Mouse (Mus musculus): Measurements from ENCODE around the gene Sun1. TPM values are rescaled to one million over a fixed set of nuclear protein-coding genes. Genes with fewer than 3 reads are reported as not detected.

Sun1 gene
- total and polyA plus RNA-seq, 3 experiments = 71.3 to 79.0 TPM; not detected in 1

DNA sequence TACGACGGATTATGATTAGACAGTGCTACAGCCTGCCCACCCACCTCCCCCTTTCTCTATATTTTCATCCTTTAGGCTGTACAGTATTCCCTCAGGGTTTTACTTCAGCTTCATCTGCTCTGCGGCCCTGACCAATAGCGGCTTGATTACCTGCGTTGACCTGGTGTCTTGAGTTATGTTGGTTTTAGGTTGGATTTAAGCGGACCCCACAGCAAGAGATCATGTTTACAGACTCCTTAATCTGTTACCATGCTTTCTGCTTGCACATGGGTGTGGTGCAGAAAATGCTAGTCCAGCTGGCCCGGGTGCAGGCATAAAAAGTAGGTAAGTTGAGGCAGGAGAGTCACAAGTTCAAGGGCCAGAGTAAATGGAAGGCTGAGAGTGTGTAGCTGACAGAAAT lies 50.8 kb downstream of the Sun1 start:
- no peaks in the 10 kb centered on the region for H3K27me3 ChIP-seq (ENCODE audit: control insufficient read depth in 1 of 2, insufficient read depth in 2 of 2, low read length in 2 of 2)
- H3K79me2 ChIP-seq (ENCODE audit: control insufficient read depth, insufficient read depth, low read length, poor library complexity) = peaks cover 34% of the 10 kb centered on the region
- peaks cover 0 to 21% of the 10 kb centered on the region in 2 experiments; a peak in 3 of 4 replicates for H3K4me1 ChIP-seq (ENCODE audit: control insufficient read depth in 1 of 2, insufficient read depth in 2 of 2, low read length in 2 of 2)
- H3K27ac ChIP-seq (ENCODE audit: control insufficient read depth, low read depth, low read length) = no peak overlapping the region
- no peaks in the 10 kb centered on the region for H3K9me3 ChIP-seq (replicated peaks; ENCODE audit: insufficient read depth, low read length)
- peak overlapping the region; percentile 73; the same call in 1 of the 2 replicates for H3K9ac ChIP-seq (ENCODE audit: control insufficient read depth, low read depth, low read length, poor library complexity, severe bottlenecking)
- no peak for DNase-seq (ENCODE audit: low read depth, low spot score)
- peak overlapping the region in 1 of 2 experiments; percentile 57; a peak in 1 of 4 replicates for H3K4me3 ChIP-seq (ENCODE audit: control insufficient read depth in 1 of 2, insufficient read depth in 1 of 2, low read depth in 2 of 2, low read length in 2 of 2)
- TF ChIP-seq ETS1 (IDR thresholded peaks at IDR 0.05; ENCODE audit: low read depth, low read length) = no peak
- H3K36me3 ChIP-seq (ENCODE audit: control insufficient read depth in 1 of 2, insufficient read depth in 2 of 2, low read length in 2 of 2) = peaks cover 2 to 19% of the 10 kb centered on the region in 2 experiments

DNA sequence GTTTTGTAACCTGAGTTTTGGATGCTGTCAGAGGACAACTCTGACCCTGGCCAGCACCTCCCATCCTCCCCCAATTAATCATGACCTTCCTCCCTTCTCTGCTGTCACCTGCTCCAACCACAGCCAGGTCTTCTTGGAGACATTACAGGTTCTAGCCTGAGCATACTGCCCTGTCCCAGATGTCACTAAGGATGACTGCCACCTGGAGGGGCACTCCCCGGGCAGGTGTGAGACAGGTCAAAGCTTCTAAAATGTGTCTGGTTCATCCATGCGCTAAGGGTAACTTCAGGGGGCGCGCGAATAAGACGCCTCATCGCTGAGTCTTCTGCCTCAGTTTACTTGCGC lies 51.3 kb downstream of the Sun1 start:
- H3K4me1 ChIP-seq (ENCODE audit: control insufficient read depth in 1 of 2, insufficient read depth in 2 of 2, low read length in 2 of 2) = peaks cover 0 to 21% of the 10 kb centered on the region in 2 experiments; a peak in 3 of 4 replicates

DNA sequence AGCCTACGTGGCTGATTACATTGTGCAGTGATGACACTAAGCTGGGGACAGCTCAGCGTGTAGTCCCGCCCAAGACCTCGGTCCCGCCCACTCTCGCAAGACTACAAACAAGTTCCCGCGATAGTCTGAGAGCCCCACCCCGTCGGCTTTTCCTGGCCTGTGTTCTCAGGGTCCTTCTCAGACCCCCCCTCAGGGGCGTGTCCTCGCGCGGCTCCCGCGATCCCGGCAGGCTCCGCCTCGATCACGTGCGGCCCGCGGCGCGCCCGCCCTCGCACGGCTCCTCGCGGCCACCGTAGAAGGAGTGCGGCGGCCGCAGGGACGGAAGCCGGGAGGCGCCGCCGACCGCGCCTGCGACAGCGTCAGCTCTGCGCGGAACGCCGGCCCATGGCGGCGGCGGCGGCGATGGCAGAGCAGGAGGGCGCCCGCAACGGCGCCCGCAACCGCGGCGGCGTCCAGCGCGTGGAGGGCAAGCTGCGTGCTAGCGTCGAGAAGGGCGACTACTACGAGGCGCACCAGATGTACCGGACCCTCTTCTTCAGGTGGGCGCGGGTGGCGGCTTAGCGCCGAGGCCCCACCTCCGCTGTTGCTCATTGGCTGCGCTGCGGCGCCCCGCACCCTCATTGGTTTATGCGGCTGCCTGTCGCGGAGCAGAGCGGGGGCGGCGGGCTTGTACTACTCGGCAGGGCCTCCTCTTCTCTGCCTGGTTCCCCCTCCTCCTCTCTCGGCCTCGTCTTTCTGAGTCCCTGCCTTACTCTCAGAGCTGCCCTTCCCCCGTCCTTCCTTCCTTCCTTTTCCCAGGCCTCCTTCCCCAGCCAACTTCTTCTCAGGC lies 51.9 kb downstream of the Sun1 start, which contains the start of gene Get4:
Gene Get4 (plus strand): TSS at position 244 of the 829 bp plus-strand sequence.
- Histone ChIP-seq H3K9me3 (replicated peaks; ENCODE audit: insufficient read depth, low read length) (no peaks in the 10 kb centered on the region), H3K4me3 (ENCODE audit: control insufficient read depth in 1 of 2, insufficient read depth in 1 of 2, low read depth in 2 of 2, low read length in 2 of 2) (peak within 1 kb of the TSS; percentile 66 to 71), H3K79me2 (ENCODE audit: control insufficient read depth, insufficient read depth, low read length, poor library complexity) (peaks cover 41% of the 10 kb centered on the region), H3K27me3 (ENCODE audit: control insufficient read depth in 1 of 2, insufficient read depth in 2 of 2, low read length in 2 of 2) (no peaks in the 10 kb centered on the region), H3K36me3 (ENCODE audit: control insufficient read depth in 1 of 2, insufficient read depth in 2 of 2, low read length in 2 of 2) (peaks cover 2 to 12% of the 10 kb centered on the region in 2 experiments; a peak in 3 of 4 replicates), H3K9ac (ENCODE audit: control insufficient read depth, low read depth, low read length, poor library complexity, severe bottlenecking) (peak within 1 kb of the TSS; percentile 92), H3K27ac (ENCODE audit: control insufficient read depth, low read depth, low read length) (peak within 1 kb of the TSS; percentile 77), H3K4me1 (ENCODE audit: control insufficient read depth in 1 of 2, insufficient read depth in 2 of 2, low read length in 2 of 2) (peaks cover 0 to 21% of the 10 kb centered on the region in 2 experiments; a peak in 3 of 4 replicates)
- peak; percentile 99 for DNase-seq (ENCODE audit: low read depth, low spot score)
- no peak for TF ChIP-seq MAFK (IDR thresholded peaks at IDR 0.05; ENCODE audit: borderline replicate concordance, low read depth, low read length)
- TF ChIP-seq POLR2AphosphoS2 (IDR thresholded peaks at IDR 0.05; ENCODE audit: low read length) = peak; percentile 88; the same call in 1 of the 2 replicates
- TF ChIP-seq MEF2A (IDR thresholded peaks at IDR 0.05; ENCODE audit: extremely low read depth, insufficient replicate concordance, low read depth, low read length, poor library complexity, severe bottlenecking) = no peak
- no peak for TF ChIP-seq SMC3 (IDR thresholded peaks at IDR 0.05; ENCODE audit: low read depth, low read length)
- TF ChIP-seq RCOR1 (IDR thresholded peaks at IDR 0.05; ENCODE audit: low read depth, low read length) = no peak
- TF ChIP-seq EP300 (IDR thresholded peaks at IDR 0.05; ENCODE audit: low read depth in 1 of 2, low read length in 2 of 2) = 0 out of 4 replicates have a peak, but pooled peaks of 1 of the 2 experiments have one; percentile 39
- TF ChIP-seq CTCF (IDR thresholded peaks at IDR 0.05 in 2 of 3, conservative IDR thresholded peaks at IDR 0.05 in 1 of 3; ENCODE audit: control insufficient read depth in 1 of 3, insufficient read depth in 1 of 3, low read depth in 2 of 3, low read length in 3 of 3, poor library complexity in 1 of 3, severe bottlenecking in 1 of 3) = no peak
- peak; percentile 96 for TF ChIP-seq CHD2 (IDR thresholded peaks at IDR 0.05; ENCODE audit: low read length)
- peak; percentile 98 for TF ChIP-seq USF1 (IDR thresholded peaks at IDR 0.05; ENCODE audit: low read depth, low read length)
- TF ChIP-seq E2F4 (IDR thresholded peaks at IDR 0.05; ENCODE audit: borderline replicate concordance, low read depth, low read length) = peak; percentile 67; the same call in 1 of the 2 replicates
- no peak for TF ChIP-seq UBTF (IDR thresholded peaks at IDR 0.05; ENCODE audit: borderline replicate concordance, insufficient read depth, low read depth, low read length)
- TF ChIP-seq MYB (IDR thresholded peaks at IDR 0.05; ENCODE audit: low read depth, low read length) = no peak
- no peak for TF ChIP-seq ZNF384 (IDR thresholded peaks at IDR 0.05; ENCODE audit: low read depth, low read length)
- peak in 1 of 2 experiments; percentile 73; a peak in 2 of 4 replicates for TF ChIP-seq USF2 (IDR thresholded peaks at IDR 0.05; ENCODE audit: borderline replicate concordance in 1 of 2, insufficient read depth in 1 of 2, low read depth in 1 of 2, low read length in 2 of 2)
- TF ChIP-seq ZC3H11A (IDR thresholded peaks at IDR 0.05; ENCODE audit: low read depth, low read length) = no peak

More for the DNA sequence above, 51.3 kb downstream of the Sun1 start:
- peak overlapping the region; percentile 43 for H3K27ac ChIP-seq (ENCODE audit: control insufficient read depth, low read depth, low read length)
- peak overlapping the region; percentile 73 for H3K9ac ChIP-seq (ENCODE audit: control insufficient read depth, low read depth, low read length, poor library complexity, severe bottlenecking)
- peaks cover 36% of the 10 kb centered on the region for H3K79me2 ChIP-seq (ENCODE audit: control insufficient read depth, insufficient read depth, low read length, poor library complexity)
- no peak for DNase-seq (ENCODE audit: low read depth, low spot score)
- H3K27me3 ChIP-seq (ENCODE audit: control insufficient read depth in 1 of 2, insufficient read depth in 2 of 2, low read length in 2 of 2) = no peaks in the 10 kb centered on the region
- no peaks in the 10 kb centered on the region for H3K9me3 ChIP-seq (replicated peaks; ENCODE audit: insufficient read depth, low read length)
- peak overlapping the region; percentile 57 to 61 for H3K4me3 ChIP-seq (ENCODE audit: control insufficient read depth in 1 of 2, insufficient read depth in 1 of 2, low read depth in 2 of 2, low read length in 2 of 2)
- TF ChIP-seq HCFC1 (IDR thresholded peaks at IDR 0.05; ENCODE audit: low read depth, low read length) = no peak
- TF ChIP-seq EP300 (IDR thresholded peaks at IDR 0.05; ENCODE audit: low read depth in 1 of 2, low read length in 2 of 2) = no peak
- TF ChIP-seq USF2 (IDR thresholded peaks at IDR 0.05; ENCODE audit: borderline replicate concordance in 1 of 2, insufficient read depth in 1 of 2, low read depth in 1 of 2, low read length in 2 of 2) = no peak
- no peak for TF ChIP-seq USF1 (IDR thresholded peaks at IDR 0.05; ENCODE audit: low read depth, low read length)
- no peak for TF ChIP-seq RAD21 (IDR thresholded peaks at IDR 0.05; ENCODE audit: low read depth, low read length)
- TF ChIP-seq MXI1 (IDR thresholded peaks at IDR 0.05; ENCODE audit: low read depth, low read length) = no peak
- no peak for TF ChIP-seq CHD1 (IDR thresholded peaks at IDR 0.05; ENCODE audit: low read depth, low read length)
- no peak for TF ChIP-seq ETS1 (IDR thresholded peaks at IDR 0.05; ENCODE audit: low read depth, low read length)
- no peak for TF ChIP-seq GATA1 (IDR thresholded peaks at IDR 0.05; ENCODE audit: low read depth, low read length)
- TF ChIP-seq ELF1 (IDR thresholded peaks at IDR 0.05; ENCODE audit: low read depth, low read length) = no peak
- TF ChIP-seq ZC3H11A (IDR thresholded peaks at IDR 0.05; ENCODE audit: low read depth, low read length) = no peak
- no peak for TF ChIP-seq POLR2AphosphoS5 (IDR thresholded peaks at IDR 0.05; ENCODE audit: borderline replicate concordance, low read depth, low read length)
- no peak for TF ChIP-seq SMC3 (IDR thresholded peaks at IDR 0.05; ENCODE audit: low read depth, low read length)
- TF ChIP-seq CHD2 (IDR thresholded peaks at IDR 0.05; ENCODE audit: low read length) = no peak
- TF ChIP-seq BHLHE40 (IDR thresholded peaks at IDR 0.05; ENCODE audit: borderline replicate concordance, low read depth, low read length) = no peak
- TF ChIP-seq ZMIZ1 (IDR thresholded peaks at IDR 0.05; ENCODE audit: low read depth, low read length) = no peak
- TF ChIP-seq NELFE (IDR thresholded peaks at IDR 0.05; ENCODE audit: low read depth, low read length) = no peak
- TF ChIP-seq MYB (IDR thresholded peaks at IDR 0.05; ENCODE audit: low read depth, low read length) = no peak
- peaks cover 2 to 18% of the 10 kb centered on the region in 2 experiments for H3K36me3 ChIP-seq (ENCODE audit: control insufficient read depth in 1 of 2, insufficient read depth in 2 of 2, low read length in 2 of 2)

Data from MEL (cell line).